Mouse (Mus musculus) CD8-positive naive resting alpha-beta T cell, adult 57 days (primary cell): ENCODE results near the gene Hacd3. TPM values are rescaled to one million over a fixed set of nuclear protein-coding genes. Genes with fewer than 3 reads are reported as not detected.

Experiments used
- total RNA-seq: library from RNA; stranded (reverse); gene quantifications from one replicate; pipeline ENCODE4 v1.2.4, GENCODE M21; 2023

Hacd3 gene
- 26.6 TPM for total RNA-seq

GRCm38 (mm10) chr9:65020991-65021886, at the start of gene Hacd3:
TSS of gene Hacd3 (minus strand) at chr9:65021693.

GRCm38 (mm10) chr9:65032269-65033108, 11.0 kb upstream of the Hacd3 start, which contains the start of gene Dpp8:
TSS of gene Dpp8 (plus strand) at chr9:65032414.

GRCm38 (mm10) chr9:64960117-64960977, 61.1 kb downstream of the Hacd3 start, which contains the start of gene Ints14:
TSS of gene Ints14 (plus strand) at chr9:64960905.

GRCm38 (mm10) chr9:64951161-64951657, 70.3 kb downstream of the Hacd3 start, which contains the start of gene Slc24a1:
TSS of gene Slc24a1 (minus strand) at chr9:64951607.

Other genes starting within 250 kb of the Hacd3 start
- 92.1 TPM for gene Dennd4a, start 210.4 kb downstream of the Hacd3 start, total RNA-seq
- gene Slc24a1, start 70.1 kb downstream of the Hacd3 start, total RNA-seq = not detected
- gene Ints14, start 60.8 kb downstream of the Hacd3 start, total RNA-seq = 36.7 TPM
- gene Dpp8, start 10.7 kb upstream of the Hacd3 start, total RNA-seq = 66.1 TPM
- gene Igdcc4, start 79.8 kb upstream of the Hacd3 start, total RNA-seq = 0.09 TPM
- gene Igdcc3, start 119.5 kb upstream of the Hacd3 start, total RNA-seq = not detected
- gene Parp16, start 173.7 kb upstream of the Hacd3 start, total RNA-seq = 5.7 TPM
- not detected for gene Cilp, start 243.5 kb upstream of the Hacd3 start, total RNA-seq